Mouse (Mus musculus) liver, embryonic 11.5 days (tissue): Measurements from ENCODE around the gene Gm21987. TPM values are rescaled to one million over a fixed set of nuclear protein-coding genes. Genes with fewer than 3 reads are reported as not detected.
A peak's percentile ranks its signal among the peaks of the same experiment; 100 is the strongest.
"Not testable (repeated sequence)": the region's sequence is repeated elsewhere in the genome, so short reads cannot be mapped to it uniquely, and the experiment has no call there.

Experiments
- ATAC-seq: fragments of 200-750 bp; cut with Nextera tagmentation; replicated peaks from 2 replicates; pipeline ENCODE4 v1.8.0; 2017; ENCODE audit warnings: moderate number of reproducible peaks, mild to moderate bottlenecking, moderate TSS enrichment, moderate library complexity; ENCODE audit not compliant: low FRiP score
- DNase-seq: peaks from one replicate; pipeline ENCODE4 v3.0.0-alpha.2; 2017; ENCODE audit warnings: low spot score
- H3K27ac ChIP-seq: fragments of 300-500 bp; sonication (generic); 2 replicates; pipeline ENCODE4 v1.5.1; 2014; ENCODE audit warnings: mild to moderate bottlenecking, low read depth, low read length, control low read depth
- H3K27me3 ChIP-seq: fragments of 300-500 bp; sonication (generic); replicated peaks from 2 replicates; pipeline ENCODE4 v1.6.1; 2014; ENCODE audit warnings: low read length, mixed read lengths; ENCODE audit not compliant: control insufficient read depth, insufficient read depth
- H3K36me3 ChIP-seq: fragments of 300-500 bp; sonication (generic); 2 replicates; pipeline ENCODE4 v1.6.1; 2014; ENCODE audit warnings: mild to moderate bottlenecking, low read length, moderate library complexity, mixed read lengths; ENCODE audit not compliant: control insufficient read depth, insufficient read depth
- H3K4me1 ChIP-seq: fragments of 300-500 bp; sonication (generic); replicated peaks from 2 replicates; pipeline ENCODE4 v1.6.1; 2014; ENCODE audit warnings: low read length, mixed read lengths; ENCODE audit not compliant: control insufficient read depth, insufficient read depth
- H3K4me2 ChIP-seq: fragments of 300-500 bp; sonication (generic); 2 replicates; pipeline ENCODE4 v1.6.1; 2014; ENCODE audit warnings: mild to moderate bottlenecking, control low read depth, moderate library complexity
- H3K4me3 ChIP-seq: fragments of 300-500 bp; sonication (generic); 2 replicates; pipeline ENCODE4 v1.5.1; 2014; ENCODE audit warnings: low read depth, low read length, control low read depth
- H3K9ac ChIP-seq: fragments of 300-500 bp; sonication (generic); 2 replicates; pipeline ENCODE4 v1.6.1; 2014; ENCODE audit warnings: low read depth, low read length, control low read depth
- H3K9me3 ChIP-seq: fragments of 300-500 bp; sonication (generic); 2 replicates; pipeline ENCODE4 v1.6.1; 2016; ENCODE audit warnings: low read length, inconsistent platforms, mixed read lengths; ENCODE audit not compliant: control insufficient read depth
- WGBS: fragments of 180-500 bp; shearing (Covaris S2); extraction: QIAGEN DNeasy Blood & Tissue Kit; methylation state at CpG from one replicate; pipeline ENCODE4 v1.1.7; 2014; 5-methylcytosine and 5-hydroxymethylcytosine counted together
- polyA plus RNA-seq: library from polyadenylated mRNA; unstranded; fragments of >200 nt; fragmentation: Nextera tagmentation; extraction: Ambion mirVana; gene quantifications from 2 replicates; pipeline ENCODE4 v1.2.1, GENCODE M21; 2014

The Gm21987 gene
- polyA plus RNA-seq, 1 experiment from 2014 or later = not detected

GRCm38 (mm10) chr16:38318492-38318891 is 28.3 kb upstream of the Gm21987 start:
- H3K4me1 ChIP-seq = no peaks in the 10 kb centered on the region
- no peak overlapping the region for H3K9ac ChIP-seq
- H3K36me3 ChIP-seq = no peaks in the 10 kb centered on the region
- H3K4me3 ChIP-seq = no peak overlapping the region
- H3K27ac ChIP-seq = no peak overlapping the region
- H3K4me2 ChIP-seq = no peak overlapping the region
- 74% methylated on average over 9 of the region's 9 CpGs for WGBS
- no peaks in the 10 kb centered on the region for H3K27me3 ChIP-seq
- no peak for ATAC-seq
- no peak for DNase-seq
- H3K9me3 ChIP-seq = no peaks in the 10 kb centered on the region

- no peak for DNase-seq
- ATAC-seq = no peak
Measured at GRCm38 (mm10) chr16:38319087-38319486, 27.8 kb upstream of the Gm21987 start.

GRCm38 (mm10) chr16:38321452-38321935 is 25.3 kb upstream of the Gm21987 start:
- Histone ChIP-seq H3K36me3 (no peaks in the 10 kb centered on the region), H3K4me2 (peak overlapping the region; percentile 46), H3K9ac (no peak overlapping the region), H3K27ac (no peak overlapping the region), H3K4me3 (no peak overlapping the region), H3K4me1 (no peaks in the 10 kb centered on the region), H3K9me3 (no peaks in the 10 kb centered on the region), H3K27me3 (no peaks in the 10 kb centered on the region)
- ATAC-seq = no peak
- no peak for DNase-seq
- WGBS = 24% methylated on average over 17 of the region's 17 CpGs

More at GRCm38 (mm10) chr16:38319087-38319486, 27.8 kb upstream of the Gm21987 start:
- Histone ChIP-seq H3K4me1 (no peaks in the 10 kb centered on the region), H3K4me3 (no peak overlapping the region), H3K27me3 (no peaks in the 10 kb centered on the region), H3K4me2 (no peak overlapping the region), H3K9ac (no peak overlapping the region), H3K36me3 (no peaks in the 10 kb centered on the region), H3K9me3 (no peaks in the 10 kb centered on the region), H3K27ac (no peak overlapping the region)
- WGBS = 80% methylated on average over 4 of the region's 4 CpGs

GRCm38 (mm10) chr16:38324311-38324710 is 22.5 kb upstream of the Gm21987 start:
- H3K27me3 ChIP-seq = no peaks in the 10 kb centered on the region
- H3K9ac ChIP-seq = no peak overlapping the region
- H3K9me3 ChIP-seq = 0 out of 2 replicates have a peak, but pooled peaks cover 1% of the 10 kb centered on the region
- 85% methylated on average over 15 of the region's 15 CpGs for WGBS
- ATAC-seq (no peak), DNase-seq (no peak)
- H3K4me2 ChIP-seq = no peak overlapping the region
- H3K27ac ChIP-seq = no peak overlapping the region
- no peak overlapping the region for H3K4me3 ChIP-seq
- H3K4me1 ChIP-seq = no peaks in the 10 kb centered on the region
- H3K36me3 ChIP-seq = no peaks in the 10 kb centered on the region

- no peak overlapping the region for H3K4me2 ChIP-seq
- no peaks in the 10 kb centered on the region for H3K4me1 ChIP-seq
- ATAC-seq = no peak
- 83% methylated on average over 11 of the region's 11 CpGs for WGBS
- H3K9me3 ChIP-seq = 0 out of 2 replicates have a peak, but pooled peaks cover 2% of the 10 kb centered on the region
- no peak overlapping the region for H3K9ac ChIP-seq
- H3K27ac ChIP-seq = no peak overlapping the region
- no peaks in the 10 kb centered on the region for H3K36me3 ChIP-seq
- H3K27me3 ChIP-seq = no peaks in the 10 kb centered on the region
- H3K4me3 ChIP-seq = no peak overlapping the region
- no peak for DNase-seq
Measured at GRCm38 (mm10) chr16:38326778-38327397, 20.0 kb upstream of the Gm21987 start.

- Histone ChIP-seq H3K4me3 (no peak overlapping the region), H3K27ac (no peak overlapping the region), H3K36me3 (no peaks in the 10 kb centered on the region), H3K9ac (no peak overlapping the region), H3K4me2 (no peak overlapping the region), H3K27me3 (no peaks in the 10 kb centered on the region), H3K4me1 (no peaks in the 10 kb centered on the region), H3K9me3 (0 out of 2 replicates have a peak, but pooled peaks cover 2% of the 10 kb centered on the region)
- no peak for ATAC-seq
- no peak for DNase-seq
- 87% methylated on average over 3 of the region's 3 CpGs for WGBS
Measured at GRCm38 (mm10) chr16:38329340-38329739, 17.5 kb upstream of the Gm21987 start.

GRCm38 (mm10) chr16:38334431-38334830 is 12.4 kb upstream of the Gm21987 start:
- DNase-seq = no peak
- no peaks in the 10 kb centered on the region for H3K36me3 ChIP-seq
- no peak overlapping the region for H3K27ac ChIP-seq
- no peak overlapping the region for H3K9ac ChIP-seq
- 51% methylated on average over 6 of the region's 6 CpGs for WGBS
- no peaks in the 10 kb centered on the region for H3K4me1 ChIP-seq
- no peaks in the 10 kb centered on the region for H3K9me3 ChIP-seq
- H3K4me3 ChIP-seq = no peak overlapping the region
- no peaks in the 10 kb centered on the region for H3K27me3 ChIP-seq
- ATAC-seq = no peak
- no peak overlapping the region for H3K4me2 ChIP-seq

GRCm38 (mm10) chr16:38338077-38338476 is 8.8 kb upstream of the Gm21987 start:
- H3K4me2 ChIP-seq, ATAC-seq, H3K36me3 ChIP-seq, H3K27ac ChIP-seq, H3K27me3 ChIP-seq, DNase-seq, H3K4me3 ChIP-seq, H3K9me3 ChIP-seq, H3K4me1 ChIP-seq, H3K9ac ChIP-seq: not testable (repeated sequence)
- WGBS = 85% methylated on average over 4 of the region's 4 CpGs
